Comparison of ENCODE assay signal across 9 mouse cellular contexts in genomic region chr3:132084680-132085079, GRCm38 (mm10). TPM values are rescaled to one million over a fixed set of nuclear protein-coding genes. Genes with fewer than 3 reads are reported as not detected.
DNase-seq lines count a peak whose midpoint lies in the region; ATAC-seq lines count a peak whose summit lies in the region.
"Had no signal": no experiment of that assay in that cellular context is flagged by ENCODE, and none has a peak within 500 bp of the region (broad histone marks: within the 10 kb centered on the region; RNA-seq: fewer than 3 reads in every experiment).

No protein-coding gene starts in this region.

- H3K27ac ChIP-seq in heart, embryonic 11.5 days (ENCODE audit: low read depth, low read length), result no peak overlapping the region
- peak overlapping the region; percentile 78 for H3K27ac ChIP-seq in embryonic facial prominence, embryonic 13.5 days
- H3K27ac ChIP-seq in midbrain, embryonic 13.5 days, result no peak overlapping the region

- peaks cover 10% of the 10 kb centered on the region for H3K27me3 ChIP-seq in heart, embryonic 11.5 days (ENCODE audit: control insufficient read depth, insufficient read depth, low read length)
- peaks cover 16% of the 10 kb centered on the region for H3K27me3 ChIP-seq in embryonic facial prominence, embryonic 13.5 days
- peaks cover 32% of the 10 kb centered on the region for H3K27me3 ChIP-seq in midbrain, embryonic 13.5 days

- 3% methylated on average over 8 of the region's 8 CpGs for WGBS in heart, embryonic 11.5 days (ENCODE audit: insufficient replicate concordance)
- 4% methylated on average over 8 of the region's 8 CpGs for WGBS in embryonic facial prominence, embryonic 13.5 days
- 1% methylated on average over 8 of the region's 8 CpGs for WGBS in midbrain, embryonic 13.5 days

- H3K36me3 ChIP-seq in heart, embryonic 11.5 days (ENCODE audit: control insufficient read depth, insufficient read depth, low read length), result no peaks in the 10 kb centered on the region
- no peaks in the 10 kb centered on the region for H3K36me3 ChIP-seq in embryonic facial prominence, embryonic 13.5 days
- no peaks in the 10 kb centered on the region for H3K36me3 ChIP-seq in midbrain, embryonic 13.5 days

- H3K4me3 ChIP-seq in heart, embryonic 11.5 days (ENCODE audit: low read depth, low read length), result peak overlapping the region; percentile 45
- H3K4me3 ChIP-seq in embryonic facial prominence, embryonic 13.5 days, result peak overlapping the region; percentile 62
- peak overlapping the region; percentile 52 for H3K4me3 ChIP-seq in midbrain, embryonic 13.5 days (replicated peaks)

- no peak overlapping the region for H3K9ac ChIP-seq in heart, embryonic 11.5 days (ENCODE audit: low read depth, low read length)
- peak overlapping the region; percentile 79 for H3K9ac ChIP-seq in embryonic facial prominence, embryonic 13.5 days
- peak overlapping the region; percentile 64 for H3K9ac ChIP-seq in midbrain, embryonic 13.5 days (replicated peaks)

- no peaks in the 10 kb centered on the region for H3K9me3 ChIP-seq in heart, embryonic 11.5 days (replicated peaks; ENCODE audit: control insufficient read depth, low read length)
- no peaks in the 10 kb centered on the region for H3K9me3 ChIP-seq in embryonic facial prominence, embryonic 13.5 days
- H3K9me3 ChIP-seq in midbrain, embryonic 13.5 days, result no peaks in the 10 kb centered on the region

- ATAC-seq in heart, embryonic 11.5 days (replicated peaks; ENCODE audit: insufficient number of reproducible peaks, low FRiP score, low TSS enrichment), result no peak
- ATAC-seq in embryonic facial prominence, embryonic 13.5 days (ENCODE audit: insufficient number of reproducible peaks, insufficient read depth, low FRiP score, low TSS enrichment, low read depth), result no peak
- ATAC-seq in midbrain, embryonic 13.5 days, result no peak

- no peak for DNase-seq in heart, adult 9 months (ENCODE audit: low spot score in 2 of 2)
- DNase-seq in kidney, adult 18-20 months, result peak; percentile 32
- no peak for DNase-seq in left cerebral cortex, adult 8-10 months (ENCODE audit: low spot score in 2 of 2)
- DNase-seq in spleen, postnatal 4 days (ENCODE audit: low spot score in 2 of 2), result no peak
- DNase-seq in urinary bladder, postnatal 14 days (ENCODE audit: low spot score), result no peak
- DNase-seq: B cell, adult 2 months had no signal

- peaks cover 9% of the 10 kb centered on the region; the same call in 1 of the 2 replicates for H3K4me1 ChIP-seq in heart, embryonic 11.5 days (ENCODE audit: control insufficient read depth, insufficient read depth, low read length)
- H3K4me1 ChIP-seq in embryonic facial prominence, embryonic 13.5 days, result peaks cover 29% of the 10 kb centered on the region
- H3K4me1 ChIP-seq in midbrain, embryonic 13.5 days (replicated peaks), result peaks cover 41% of the 10 kb centered on the region

- peak overlapping the region; percentile 96 for H3K4me2 ChIP-seq in heart, embryonic 11.5 days
- peak overlapping the region; percentile 93 for H3K4me2 ChIP-seq in embryonic facial prominence, embryonic 13.5 days
- H3K4me2 ChIP-seq in midbrain, embryonic 13.5 days (replicated peaks), result peak overlapping the region; percentile 97

RNA-seq across cellular contexts. Expression of gene Dkk2, which starts 0.4 kb away (rescaled TPM):
- polyA plus RNA-seq in heart, embryonic 11.5 days (2014; fragmentation: Nextera tagmentation; extraction: Ambion mirVana), result 2.6 and 3.0 TPM in 2 replicates
- polyA plus RNA-seq in embryonic facial prominence, embryonic 13.5 days (2015; fragmentation: Nextera tagmentation; extraction: Ambion mirVana), result 32.7 and 40.1 TPM in 2 replicates
- polyA plus RNA-seq in midbrain, embryonic 13.5 days (2015; fragmentation: Nextera tagmentation; extraction: Ambion mirVana), result 2.6 and 2.9 TPM in 2 replicates
- total RNA-seq in left cerebral cortex, adult 8-10 months (2022), result 1 to 10 TPM in 1 of 4 experiments, under 1 TPM in 3; 0.84 to 1.4 (median 0.93) TPM
